Mouse (Mus musculus) lung, adult 2 months (tissue): Measurements from ENCODE around the gene Ksr2. TPM values are rescaled to one million over a fixed set of nuclear protein-coding genes. Genes with fewer than 3 reads are reported as not detected.

Experiments used
- DNase-seq: peaks from one replicate; pipeline ENCODE4 v3.0.0; 2022
- H3K4me1 ChIP-seq: fragments of 200-500 bp; 2 replicates; pipeline ENCODE4 v1.6.1; 2011; ENCODE audit warnings: low read length; ENCODE audit not compliant: control insufficient read depth, insufficient read depth
- H3K4me3 ChIP-seq: fragments of 200-500 bp; replicated peaks from 2 replicates; pipeline ENCODE3; 2011; ENCODE audit warnings: low read depth, mild to moderate bottlenecking, control low read depth, low read length; ENCODE audit errors: extremely low read depth
- CTCF ChIP-seq: fragments of 200-500 bp; IDR thresholded peaks from 2 replicates; pipeline ENCODE4 v1.5.1; 2011; ENCODE audit warnings: mild to moderate bottlenecking, low read length, control low read depth; ENCODE audit not compliant: insufficient read depth
- POLR2A ChIP-seq: fragments of 200-500 bp; IDR thresholded peaks from 2 replicates; pipeline ENCODE4 v1.6.1; 2011; ENCODE audit warnings: low read depth, mild to moderate bottlenecking, control low read depth, low read length, borderline replicate concordance; ENCODE audit errors: extremely low read depth
- WGBS: fragments of 180-500 bp; shearing (Covaris S2); methylation state at CpG from one replicate; pipeline ENCODE4 v1.1.7; 2018; 5-methylcytosine and 5-hydroxymethylcytosine counted together
- polyA plus RNA-seq: library from polyadenylated mRNA; depleted of rRNA; stranded (reverse); fragments of >200 nt; gene quantifications from 2 replicates; pipeline ENCODE4 v1.2.3, GENCODE M21; 2012

Ksr2 gene
- polyA plus RNA-seq, 1 experiment: 0.06 TPM

- DNase-seq: no peak
- H3K4me1 ChIP-seq: no peaks in the 10 kb centered on the region
- WGBS: 56% methylated on average over 4 of the region's 4 CpGs
- no peak overlapping the region for H3K4me3 ChIP-seq
- no peak for TF ChIP-seq POLR2A
- no peak for TF ChIP-seq CTCF
Measured at GRCm38 (mm10) chr5:117380199-117380598, 33.6 kb upstream of the Ksr2 start.

- H3K4me1 ChIP-seq: no peaks in the 10 kb centered on the region
- no peak for DNase-seq
- WGBS: 86% methylated on average over 7 of the region's 7 CpGs
- H3K4me3 ChIP-seq: no peak overlapping the region
- TF ChIP-seq POLR2A (no peak), CTCF (no peak)
Measured at GRCm38 (mm10) chr5:117381785-117382184, 32.0 kb upstream of the Ksr2 start.

- TF ChIP-seq CTCF: no peak
- TF ChIP-seq POLR2A: no peak
Measured at GRCm38 (mm10) chr5:117383198-117383597, 30.6 kb upstream of the Ksr2 start.

GRCm38 (mm10) chr5:117388296-117388751, 25.5 kb upstream of the Ksr2 start:
- WGBS: 5% methylated on average over 16 of the region's 16 CpGs
- Histone ChIP-seq H3K4me3 (peak overlapping the region; percentile 64), H3K4me1 (peaks cover 6% of the 10 kb centered on the region)
- TF ChIP-seq POLR2A: no peak
- 0 out of 2 replicates have a peak, but pooled peaks have one; percentile 22 for TF ChIP-seq CTCF
- peak; percentile 38 for DNase-seq

More at GRCm38 (mm10) chr5:117383198-117383597, 30.6 kb upstream of the Ksr2 start:
- H3K4me1 ChIP-seq: peaks cover 2% of the 10 kb centered on the region; the same call in 1 of the 2 replicates
- no peak overlapping the region for H3K4me3 ChIP-seq
- DNase-seq: no peak
- 72% methylated on average over 12 of the region's 12 CpGs for WGBS

- Histone ChIP-seq H3K4me1 (peaks cover 6% of the 10 kb centered on the region), H3K4me3 (peak within 1 kb of the TSS; percentile 67)
- WGBS: under 1% methylated on average over 44 of the region's 44 CpGs
- TF ChIP-seq CTCF (no peak), POLR2A (peak; percentile 43; the same call in 1 of the 2 replicates)
- DNase-seq: peak; percentile 94
Measured at GRCm38 (mm10) chr5:117388877-117389276, 24.9 kb upstream of the Ksr2 start, which contains the start of gene Rfc5. Gene Rfc5 (minus strand): TSS chr5:117389047.

GRCm38 (mm10) chr5:117390895-117391294, 22.9 kb upstream of the Ksr2 start:
- Histone ChIP-seq H3K4me3 (no peak overlapping the region), H3K4me1 (peaks cover 6% of the 10 kb centered on the region)
- no peak for TF ChIP-seq POLR2A
- no peak for TF ChIP-seq CTCF
- 89% methylated on average over 1 of the region's 1 CpGs for WGBS
- DNase-seq: no peak

GRCm38 (mm10) chr5:117395834-117396233, 18.0 kb upstream of the Ksr2 start:
- 81% methylated on average over 5 of the region's 5 CpGs for WGBS

GRCm38 (mm10) chr5:117396596-117397014, 17.2 kb upstream of the Ksr2 start:
- no peak overlapping the region for H3K4me3 ChIP-seq
- WGBS: 59% methylated on average over 6 of the region's 6 CpGs
- DNase-seq: no peak
- no peaks in the 10 kb centered on the region for H3K4me1 ChIP-seq
- no peak for TF ChIP-seq CTCF
- TF ChIP-seq POLR2A: no peak

More at GRCm38 (mm10) chr5:117395834-117396233, 18.0 kb upstream of the Ksr2 start:
- Histone ChIP-seq H3K4me3 (no peak overlapping the region), H3K4me1 (no peaks in the 10 kb centered on the region)
- DNase-seq: no peak
- TF ChIP-seq CTCF (no peak), POLR2A (no peak)

GRCm38 (mm10) chr5:117397371-117397770, 16.4 kb upstream of the Ksr2 start:
- no peak for DNase-seq
- WGBS: 72% methylated on average over 6 of the region's 6 CpGs
- no peak for TF ChIP-seq POLR2A
- no peak for TF ChIP-seq CTCF
- Histone ChIP-seq H3K4me3 (no peak overlapping the region), H3K4me1 (no peaks in the 10 kb centered on the region)

GRCm38 (mm10) chr5:117398007-117398550, 15.7 kb upstream of the Ksr2 start:
- H3K4me3 ChIP-seq: no peak overlapping the region
- H3K4me1 ChIP-seq: no peaks in the 10 kb centered on the region
- TF ChIP-seq CTCF: no peak
- TF ChIP-seq POLR2A: no peak
- DNase-seq: no peak
- 63% methylated on average over 4 of the region's 5 CpGs for WGBS
